Mouse (Mus musculus) neural tube, embryonic 10.5 days (tissue): ENCODE results near the gene Arsa.
A peak's percentile ranks its signal among the peaks of the same experiment; 100 is the strongest.

Experiments
- DNase-seq: peaks from one replicate; pipeline ENCODE4 v3.0.0-alpha.2; 2017; ENCODE audit warnings: low spot score; ENCODE audit errors: extremely low spot score

Gene Arsa

GRCm38 (mm10) chr15:89477091-89477491 lies at the start of gene Arsa:
Gene Arsa (minus strand): TSS chr15:89477425.
- DNase-seq = no peak

GRCm38 (mm10) chr15:89526776-89527325 lies 49.6 kb upstream of the Arsa start:
- no peak for DNase-seq

GRCm38 (mm10) chr15:89525896-89526295 lies 48.7 kb upstream of the Arsa start:
- DNase-seq = no peak

- no peak for DNase-seq
Observed at GRCm38 (mm10) chr15:89525464-89525863, 48.2 kb upstream of the Arsa start.

- no peak for DNase-seq
Observed at GRCm38 (mm10) chr15:89524611-89525415, 47.6 kb upstream of the Arsa start.

- DNase-seq = peak; percentile 46
Observed at GRCm38 (mm10) chr15:89524001-89524571, 46.9 kb upstream of the Arsa start.

GRCm38 (mm10) chr15:89523283-89523832 lies 46.1 kb upstream of the Arsa start:
- DNase-seq = peak; percentile 39

- no peak for DNase-seq
Observed at GRCm38 (mm10) chr15:89522566-89523282, 45.5 kb upstream of the Arsa start.

- no peak for DNase-seq
Observed at GRCm38 (mm10) chr15:89521951-89522350, 44.7 kb upstream of the Arsa start.

- no peak for DNase-seq
Observed at GRCm38 (mm10) chr15:89512679-89513078, 35.5 kb upstream of the Arsa start.

- DNase-seq = no peak
Observed at GRCm38 (mm10) chr15:89507751-89508150, 30.5 kb upstream of the Arsa start.

- DNase-seq = no peak
Observed at GRCm38 (mm10) chr15:89504838-89505237, 27.6 kb upstream of the Arsa start.

GRCm38 (mm10) chr15:89501321-89501720 lies 24.1 kb upstream of the Arsa start:
- no peak for DNase-seq

GRCm38 (mm10) chr15:89500221-89500791 lies 23.1 kb upstream of the Arsa start:
- peak; percentile 73 for DNase-seq

- DNase-seq = peak; percentile 81
Observed at GRCm38 (mm10) chr15:89499784-89500220, 22.6 kb upstream of the Arsa start.

- peak; percentile 63 for DNase-seq
Observed at GRCm38 (mm10) chr15:89498961-89499688, 21.9 kb upstream of the Arsa start, which contains the start of gene Shank3. Gene Shank3 (plus strand): TSS chr15:89499623.

- DNase-seq = peak; percentile 50
Observed at GRCm38 (mm10) chr15:89498049-89498960, 21.1 kb upstream of the Arsa start.

- DNase-seq = peak; percentile 34
Observed at GRCm38 (mm10) chr15:89497391-89498048, 20.3 kb upstream of the Arsa start.

GRCm38 (mm10) chr15:89496841-89497240 lies 19.6 kb upstream of the Arsa start:
- no peak for DNase-seq
